Mouse (Mus musculus) lung, postnatal 0 days (tissue): Measurements from ENCODE around the gene Tmprss6. TPM values are rescaled to one million over a fixed set of nuclear protein-coding genes. Genes with fewer than 3 reads are reported as not detected.

Experiments used
- ATAC-seq: fragments of 200-750 bp; cut with Nextera tagmentation; 2 replicates; pipeline ENCODE4 v1.8.0; 2017; ENCODE audit warnings: moderate library complexity
- DNase-seq: peaks from one replicate; pipeline ENCODE4 v3.0.0-alpha.2; 2016; ENCODE audit warnings: low spot score
- H3K27ac ChIP-seq: fragments of 300-500 bp; sonication (generic); 2 replicates; pipeline ENCODE4 v1.5.1; 2014; ENCODE audit warnings: antibody characterized with exemption, mild to moderate bottlenecking, low read length, mixed read lengths
- H3K27me3 ChIP-seq: fragments of 300-500 bp; sonication (generic); replicated peaks from 2 replicates; pipeline ENCODE4 v1.6.1; 2014; ENCODE audit warnings: low read length, mixed read lengths; ENCODE audit not compliant: insufficient read depth
- H3K36me3 ChIP-seq: fragments of 300-500 bp; sonication (generic); 2 replicates; pipeline ENCODE4 v1.6.1; 2014; ENCODE audit warnings: low read length, mixed read lengths; ENCODE audit not compliant: insufficient read depth
- H3K4me1 ChIP-seq: fragments of 300-500 bp; sonication (generic); 2 replicates; pipeline ENCODE4 v1.6.1; 2014; ENCODE audit warnings: antibody characterized with exemption, low read depth, low read length, mixed read lengths; ENCODE audit not compliant: insufficient read depth
- H3K4me2 ChIP-seq: fragments of 300-500 bp; sonication (generic); replicated peaks from 2 replicates; pipeline ENCODE4 v1.6.1; 2014; ENCODE audit warnings: low read depth, mild to moderate bottlenecking, low read length, moderate library complexity, mixed read lengths
- H3K4me3 ChIP-seq: fragments of 300-500 bp; sonication (generic); 2 replicates; pipeline ENCODE4 v1.5.1; 2014; ENCODE audit warnings: low read depth, low read length
- H3K9ac ChIP-seq: fragments of 300-500 bp; sonication (generic); replicated peaks from 2 replicates; pipeline ENCODE4 v1.6.1; 2014; ENCODE audit warnings: low read depth, mild to moderate bottlenecking
- H3K9me3 ChIP-seq: fragments of 300-500 bp; sonication (generic); 2 replicates; pipeline ENCODE4 v1.6.1; 2016; ENCODE audit warnings: low read length, mixed read lengths
- CTCF ChIP-seq: IDR thresholded peaks from 2 replicates; pipeline ENCODE4 v1.5.1; 2016; ENCODE audit warnings: antibody characterized with exemption, mild to moderate bottlenecking
- EP300 ChIP-seq: IDR thresholded peaks from 2 replicates; pipeline ENCODE4 v1.6.1; 2016; ENCODE audit warnings: antibody characterized with exemption, mild to moderate bottlenecking, control low read depth
- WGBS: fragments of 180-500 bp; shearing (Covaris S2); extraction: QIAGEN DNeasy Blood & Tissue Kit; methylation state at CpG from one replicate; pipeline ENCODE4 v1.1.7; 2014; 5-methylcytosine and 5-hydroxymethylcytosine counted together
- polyA plus RNA-seq: library from polyadenylated mRNA; unstranded; fragments of >200 nt; fragmentation: Nextera tagmentation; extraction: Ambion mirVana; gene quantifications from 2 replicates; pipeline ENCODE4 v1.2.1, GENCODE M21; 2015

Tmprss6 gene
- polyA plus RNA-seq, 1 experiment from 2014 or later = 0.23 TPM

DNA sequence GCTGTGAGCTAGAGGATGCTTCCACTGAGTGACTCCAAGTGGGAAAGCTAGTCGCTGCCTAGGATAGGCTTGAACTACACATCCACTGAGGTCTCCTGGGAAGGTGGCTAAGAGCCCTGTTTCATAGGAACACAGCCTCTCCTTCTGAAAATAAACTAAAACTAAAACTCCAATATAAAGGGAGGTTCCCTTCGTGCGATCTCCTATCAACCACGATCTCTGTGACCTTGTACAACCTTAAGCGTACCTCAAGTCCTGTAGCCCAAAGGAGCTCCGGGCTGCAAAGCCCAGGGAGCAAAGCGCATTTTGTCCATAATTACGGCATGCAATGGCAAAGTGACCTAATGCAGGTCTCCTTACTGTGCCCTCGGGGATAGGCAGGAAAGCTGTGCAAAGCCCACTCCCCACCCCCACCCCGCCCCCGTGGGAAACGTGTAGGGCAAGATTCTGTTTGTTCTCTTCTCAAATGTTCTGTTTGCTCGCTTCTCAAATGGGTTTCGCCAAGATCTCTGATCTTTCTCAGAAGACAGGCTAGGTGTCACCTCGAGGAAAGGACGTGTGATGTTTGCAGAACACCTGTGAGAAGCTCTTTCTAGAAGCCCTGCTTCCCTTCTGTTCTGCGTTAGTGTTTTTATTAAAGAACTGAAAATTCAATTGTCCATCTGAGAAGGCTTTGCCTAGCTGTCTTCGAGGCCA is 34.2 kb upstream of the Tmprss6 start:
- Histone ChIP-seq H3K9ac (no peak overlapping the region), H3K27me3 (no peaks in the 10 kb centered on the region), H3K4me2 (no peak overlapping the region), H3K9me3 (no peaks in the 10 kb centered on the region; the same call in 1 of the 2 replicates), H3K4me1 (no peaks in the 10 kb centered on the region), H3K4me3 (no peak overlapping the region), H3K27ac (no peak overlapping the region), H3K36me3 (no peaks in the 10 kb centered on the region)
- ATAC-seq (no peak), DNase-seq (no peak)
- WGBS = 48% methylated on average over 18 of the region's 18 CpGs
- TF ChIP-seq CTCF (no peak), EP300 (no peak)

DNA sequence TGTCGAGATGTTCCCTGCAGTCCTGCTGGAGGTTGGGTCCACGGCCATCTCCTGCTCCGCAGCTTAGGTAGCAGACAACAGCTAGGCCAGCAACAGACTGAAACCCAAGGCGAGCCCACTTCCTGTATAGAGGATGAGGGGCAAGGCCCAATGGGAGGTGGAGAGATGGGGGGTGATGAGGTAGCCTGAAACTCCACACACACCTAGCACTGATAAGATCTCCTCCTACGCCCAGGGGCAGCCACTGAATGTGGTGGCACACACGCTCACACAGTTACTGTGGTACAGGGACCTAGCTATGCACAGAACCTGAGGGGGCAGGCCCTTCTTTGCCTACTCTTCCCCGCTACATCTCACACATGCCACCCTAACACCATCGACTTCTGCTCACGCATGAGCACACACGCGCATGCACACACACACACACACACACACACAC is 26.6 kb upstream of the Tmprss6 start, which contains the start of gene Il2rb:
TSS of gene Il2rb (minus strand) at position 304 of the 439 bp plus-strand sequence.
- TF ChIP-seq CTCF (no peak), EP300 (no peak)
- Histone ChIP-seq H3K9ac (no peak within 1 kb of the TSS), H3K4me1 (no peaks in the 10 kb centered on the region), H3K27ac (no peak within 1 kb of the TSS), H3K27me3 (no peaks in the 10 kb centered on the region), H3K4me3 (no peak within 1 kb of the TSS), H3K36me3 (no peaks in the 10 kb centered on the region), H3K4me2 (no peak within 1 kb of the TSS), H3K9me3 (no peaks in the 10 kb centered on the region)
- ATAC-seq (no peak), DNase-seq (no peak)
- 86% methylated on average over 11 of the region's 11 CpGs for WGBS

DNA sequence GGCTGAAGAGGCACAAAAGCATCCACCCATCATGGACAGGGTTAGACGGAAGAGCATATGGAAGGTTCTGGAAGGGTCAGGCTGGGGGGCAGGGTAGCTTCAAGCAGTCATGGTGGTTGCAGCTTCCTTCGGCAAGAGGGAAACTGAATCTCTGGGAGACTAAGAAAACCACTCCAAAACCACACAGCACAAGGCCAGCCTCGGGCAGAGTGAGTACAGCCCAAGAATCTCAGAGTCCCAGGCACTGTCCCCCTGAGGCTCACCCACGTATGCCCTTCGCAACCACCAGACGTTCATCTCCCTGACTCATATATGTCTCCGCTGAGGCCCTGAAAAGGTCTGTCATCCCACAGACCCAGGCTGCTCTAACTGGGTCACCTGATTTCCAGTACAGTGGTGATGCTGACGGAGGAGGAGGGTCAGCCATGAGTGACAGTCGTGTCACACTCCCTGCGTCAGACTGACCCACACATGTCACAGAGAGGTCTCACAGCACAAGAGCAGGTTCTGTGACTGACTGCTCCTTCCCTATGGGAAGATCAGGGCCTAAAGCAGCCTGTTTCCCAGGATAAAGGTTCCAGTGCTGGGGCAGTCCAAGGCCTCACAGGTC is 25.1 kb upstream of the Tmprss6 start:
- Histone ChIP-seq H3K4me3 (no peak overlapping the region), H3K4me1 (no peaks in the 10 kb centered on the region), H3K4me2 (no peak overlapping the region), H3K9me3 (no peaks in the 10 kb centered on the region), H3K27ac (no peak overlapping the region), H3K9ac (no peak overlapping the region), H3K36me3 (no peaks in the 10 kb centered on the region), H3K27me3 (no peaks in the 10 kb centered on the region)
- no peak for TF ChIP-seq CTCF
- no peak for TF ChIP-seq EP300
- ATAC-seq (no peak), DNase-seq (no peak)
- 73% methylated on average over 10 of the region's 10 CpGs for WGBS

DNA sequence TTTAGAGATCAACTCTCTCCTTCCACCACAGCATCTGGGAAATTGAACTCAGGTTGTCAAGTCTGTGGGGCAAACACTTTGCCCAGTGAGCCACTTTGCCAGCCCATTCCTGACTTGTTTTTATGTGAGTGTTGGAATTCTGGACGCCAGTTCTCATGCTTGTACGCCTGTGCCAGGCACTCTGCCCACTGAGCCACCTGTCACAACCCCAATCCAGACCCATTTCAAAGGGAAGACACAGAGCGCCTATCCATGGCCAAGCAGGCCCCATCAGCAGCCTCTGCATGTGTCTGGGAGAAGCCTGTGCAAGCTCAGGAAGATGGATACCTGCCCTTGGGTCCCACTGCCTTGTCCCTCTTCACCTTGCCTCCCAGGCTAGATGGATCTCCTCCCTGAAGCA is 22.9 kb upstream of the Tmprss6 start:
- Histone ChIP-seq H3K4me1 (no peaks in the 10 kb centered on the region), H3K27ac (no peak overlapping the region), H3K4me3 (no peak overlapping the region), H3K9me3 (no peaks in the 10 kb centered on the region), H3K36me3 (no peaks in the 10 kb centered on the region), H3K4me2 (no peak overlapping the region), H3K27me3 (no peaks in the 10 kb centered on the region), H3K9ac (no peak overlapping the region)
- ATAC-seq (no peak), DNase-seq (no peak)
- 87% methylated on average over 3 of the region's 3 CpGs for WGBS
- TF ChIP-seq EP300 (no peak), CTCF (no peak)

DNA sequence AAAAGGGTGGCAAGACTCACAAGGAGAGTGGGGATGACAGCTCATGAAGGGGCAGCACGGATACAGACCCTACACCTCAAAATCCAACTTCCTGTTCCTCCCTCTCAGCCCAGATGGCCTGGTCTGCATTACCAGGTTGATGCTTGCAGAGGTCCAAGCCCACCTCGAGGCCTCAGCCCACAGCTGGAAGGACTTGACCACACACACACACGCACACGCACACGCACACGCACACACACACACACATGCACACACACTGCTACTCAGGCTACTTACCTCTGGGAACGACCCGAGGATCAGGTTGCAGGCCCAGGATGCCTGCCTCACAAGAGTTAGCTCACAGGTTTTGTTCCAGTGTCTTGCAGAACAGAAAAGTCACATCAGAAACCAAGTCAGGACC is 21.5 kb upstream of the Tmprss6 start:
- no peaks in the 10 kb centered on the region for H3K4me1 ChIP-seq
- no peaks in the 10 kb centered on the region for H3K36me3 ChIP-seq
- no peak overlapping the region for H3K9ac ChIP-seq
- DNase-seq (no peak), ATAC-seq (no peak)
- no peak overlapping the region for H3K4me2 ChIP-seq
- no peaks in the 10 kb centered on the region for H3K27me3 ChIP-seq
- no peak overlapping the region for H3K27ac ChIP-seq
- H3K4me3 ChIP-seq = no peak overlapping the region
- no peaks in the 10 kb centered on the region for H3K9me3 ChIP-seq
- TF ChIP-seq EP300 (no peak), CTCF (no peak)
- WGBS = 56% methylated on average over 8 of the region's 8 CpGs

DNA sequence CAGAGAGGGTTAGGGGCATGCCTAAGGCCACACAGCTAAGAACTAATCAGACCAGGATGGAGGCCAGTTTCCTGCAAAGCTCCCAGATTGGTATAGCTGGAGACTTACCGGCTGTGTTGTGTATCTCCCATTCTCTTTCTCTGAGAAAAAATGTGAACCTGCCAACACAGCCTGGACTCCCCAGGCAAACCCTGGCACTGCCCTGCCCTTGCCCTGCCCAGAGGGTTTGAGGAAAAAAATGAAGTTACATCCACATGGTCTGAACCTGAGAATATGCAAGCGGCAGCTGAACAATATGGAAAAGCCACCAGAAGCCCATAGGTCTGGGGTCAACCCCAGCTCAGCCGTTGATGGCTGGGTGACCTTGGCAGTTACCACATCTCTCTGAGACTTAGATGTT is 20.8 kb upstream of the Tmprss6 start:
- no peak for ATAC-seq
- WGBS = 74% methylated on average over 3 of the region's 3 CpGs
- TF ChIP-seq CTCF (no peak), EP300 (no peak)
- DNase-seq = no peak
- no peak overlapping the region for H3K4me3 ChIP-seq
- no peak overlapping the region for H3K27ac ChIP-seq
- H3K36me3 ChIP-seq = no peaks in the 10 kb centered on the region
- no peak overlapping the region for H3K4me2 ChIP-seq
- H3K27me3 ChIP-seq = no peaks in the 10 kb centered on the region
- H3K9me3 ChIP-seq = no peaks in the 10 kb centered on the region
- no peaks in the 10 kb centered on the region for H3K4me1 ChIP-seq
- H3K9ac ChIP-seq = no peak overlapping the region
